Mouse (Mus musculus): ENCODE measurements around the gene Dtx3. TPM values are rescaled to one million over a fixed set of nuclear protein-coding genes. Genes with fewer than 3 reads are reported as not detected.

The Dtx3 gene
- total and polyA plus RNA-seq, 2 experiments from 2014 or later, result 30.0 to 64.1 TPM

- no peaks in the 10 kb centered on the region for H3K27me3 ChIP-seq (ENCODE audit: control insufficient read depth, insufficient read depth, low read length)
- H3K4me2 ChIP-seq (ENCODE audit: low read depth, low read length), result no peak overlapping the region
- no peak overlapping the region for H3K9ac ChIP-seq (replicated peaks; ENCODE audit: low read depth, low read length)
- H3K36me3 ChIP-seq (replicated peaks; ENCODE audit: control insufficient read depth, insufficient read depth, low read length), result no peaks in the 10 kb centered on the region
- ATAC-seq (ENCODE audit: insufficient read depth, low read depth) (no peak), DNase-seq (ENCODE audit: low spot score) (no peak)
- no peak overlapping the region for H3K27ac ChIP-seq (ENCODE audit: low read depth)
- TF ChIP-seq CTCF (IDR thresholded peaks at IDR 0.05; ENCODE audit: low read depth) (no peak), EP300 (IDR thresholded peaks at IDR 0.05; ENCODE audit: low read depth) (no peak)
- 0 out of 2 replicates have a peak, but pooled peaks cover 4% of the 10 kb centered on the region for H3K4me1 ChIP-seq (ENCODE audit: control insufficient read depth, insufficient read depth)
- no peak overlapping the region for H3K4me3 ChIP-seq (ENCODE audit: low read depth, low read length)
- WGBS, result 84% methylated on average over 7 of the region's 7 CpGs
- no peaks in the 10 kb centered on the region for H3K9me3 ChIP-seq (replicated peaks; ENCODE audit: control insufficient read depth, low read length)
Observed at GRCm38 (mm10) chr10:127144536-127144935, 51.0 kb downstream of the Dtx3 start.

GRCm38 (mm10) chr10:127143228-127143627 lies 52.3 kb downstream of the Dtx3 start:
- no peaks in the 10 kb centered on the region for H3K27me3 ChIP-seq (ENCODE audit: control insufficient read depth, insufficient read depth, low read length)
- no peak overlapping the region for H3K9ac ChIP-seq (replicated peaks; ENCODE audit: low read depth, low read length)
- H3K4me2 ChIP-seq (ENCODE audit: low read depth, low read length), result no peak overlapping the region
- H3K4me1 ChIP-seq (ENCODE audit: control insufficient read depth, insufficient read depth), result 0 out of 2 replicates have a peak, but pooled peaks cover 4% of the 10 kb centered on the region
- H3K27ac ChIP-seq (ENCODE audit: low read depth), result no peak overlapping the region
- no peaks in the 10 kb centered on the region for H3K9me3 ChIP-seq (replicated peaks; ENCODE audit: control insufficient read depth, low read length)
- no peak for ATAC-seq (ENCODE audit: insufficient read depth, low read depth)
- H3K4me3 ChIP-seq (ENCODE audit: low read depth, low read length), result no peak overlapping the region
- WGBS, result 79% methylated on average over 8 of the region's 8 CpGs
- no peak for DNase-seq (ENCODE audit: low spot score)
- TF ChIP-seq EP300 (IDR thresholded peaks at IDR 0.05; ENCODE audit: low read depth), result no peak
- no peak for TF ChIP-seq CTCF (IDR thresholded peaks at IDR 0.05; ENCODE audit: low read depth)
- H3K36me3 ChIP-seq (replicated peaks; ENCODE audit: control insufficient read depth, insufficient read depth, low read length), result no peaks in the 10 kb centered on the region

GRCm38 (mm10) chr10:127141500-127141899 lies 54.0 kb downstream of the Dtx3 start:
- DNase-seq (ENCODE audit: low spot score) (no peak), ATAC-seq (ENCODE audit: insufficient read depth, low read depth) (no peak)
- Histone ChIP-seq H3K9ac (replicated peaks; ENCODE audit: low read depth, low read length) (no peak overlapping the region), H3K9me3 (replicated peaks; ENCODE audit: control insufficient read depth, low read length) (no peaks in the 10 kb centered on the region), H3K36me3 (replicated peaks; ENCODE audit: control insufficient read depth, insufficient read depth, low read length) (no peaks in the 10 kb centered on the region), H3K27ac (ENCODE audit: low read depth) (no peak overlapping the region), H3K27me3 (ENCODE audit: control insufficient read depth, insufficient read depth, low read length) (no peaks in the 10 kb centered on the region), H3K4me1 (ENCODE audit: control insufficient read depth, insufficient read depth) (no peaks in the 10 kb centered on the region), H3K4me3 (ENCODE audit: low read depth, low read length) (no peak overlapping the region), H3K4me2 (ENCODE audit: low read depth, low read length) (no peak overlapping the region)
- TF ChIP-seq EP300 (IDR thresholded peaks at IDR 0.05; ENCODE audit: low read depth), result no peak
- no peak for TF ChIP-seq CTCF (IDR thresholded peaks at IDR 0.05; ENCODE audit: low read depth)
- WGBS, result 58% methylated on average over 8 of the region's 8 CpGs

GRCm38 (mm10) chr10:127140971-127141370 lies 54.6 kb downstream of the Dtx3 start:
- ATAC-seq (ENCODE audit: insufficient read depth, low read depth) (no peak), DNase-seq (ENCODE audit: low spot score) (no peak)
- H3K9ac ChIP-seq (replicated peaks; ENCODE audit: low read depth, low read length), result no peak overlapping the region
- no peak overlapping the region for H3K27ac ChIP-seq (ENCODE audit: low read depth)
- H3K9me3 ChIP-seq (replicated peaks; ENCODE audit: control insufficient read depth, low read length), result no peaks in the 10 kb centered on the region
- TF ChIP-seq EP300 (IDR thresholded peaks at IDR 0.05; ENCODE audit: low read depth) (no peak), CTCF (IDR thresholded peaks at IDR 0.05; ENCODE audit: low read depth) (no peak)
- no peak overlapping the region for H3K4me3 ChIP-seq (ENCODE audit: low read depth, low read length)
- H3K36me3 ChIP-seq (replicated peaks; ENCODE audit: control insufficient read depth, insufficient read depth, low read length), result no peaks in the 10 kb centered on the region
- no peaks in the 10 kb centered on the region for H3K27me3 ChIP-seq (ENCODE audit: control insufficient read depth, insufficient read depth, low read length)
- H3K4me1 ChIP-seq (ENCODE audit: control insufficient read depth, insufficient read depth), result no peaks in the 10 kb centered on the region
- WGBS, result 56% methylated on average over 11 of the region's 11 CpGs
- no peak overlapping the region for H3K4me2 ChIP-seq (ENCODE audit: low read depth, low read length)

Other genes starting within 250 kb of the Dtx3 start
- 137 and 155 TPM in 2 replicates for gene Ctdsp2, start 217.0 kb downstream of the Dtx3 start, total RNA-seq (2014; rRNA removed; ENCODE audit: low replicate concordance)
- gene Ctdsp2, start 217.0 kb downstream of the Dtx3 start, polyA plus RNA-seq (2015; fragmentation: Nextera tagmentation; extraction: Ambion mirVana), result 26.4 and 27.4 TPM in 2 replicates
- gene Avil, start 195.0 kb downstream of the Dtx3 start, total RNA-seq (2014; rRNA removed; ENCODE audit: low replicate concordance), result 0.04 and 1.9 TPM in 2 replicates
- gene Avil, start 195.0 kb downstream of the Dtx3 start, polyA plus RNA-seq (2015; fragmentation: Nextera tagmentation; extraction: Ambion mirVana), result 0.07 and 0.11 TPM in 2 replicates
- 81.3 and 82.5 TPM in 2 replicates for gene Tsfm, start 164.9 kb downstream of the Dtx3 start, total RNA-seq (2014; rRNA removed; ENCODE audit: low replicate concordance)
- gene Tsfm, start 164.9 kb downstream of the Dtx3 start, polyA plus RNA-seq (2015; fragmentation: Nextera tagmentation; extraction: Ambion mirVana), result 94.6 and 96.8 TPM in 2 replicates
- 9.2 and 16.2 TPM in 2 replicates for gene Mettl1, start 154.3 kb downstream of the Dtx3 start, total RNA-seq (2014; rRNA removed; ENCODE audit: low replicate concordance)
- 19.6 and 20.6 TPM in 2 replicates for gene Mettl1, start 154.3 kb downstream of the Dtx3 start, polyA plus RNA-seq (2015; fragmentation: Nextera tagmentation; extraction: Ambion mirVana)
- gene Eef1akmt3, start 154.2 kb downstream of the Dtx3 start, total RNA-seq (2014; rRNA removed; ENCODE audit: low replicate concordance), result not detected in 2 replicates
- 0.04 and 0.18 TPM in 2 replicates for gene Eef1akmt3, start 154.2 kb downstream of the Dtx3 start, polyA plus RNA-seq (2015; fragmentation: Nextera tagmentation; extraction: Ambion mirVana)
- not detected in 2 replicates for gene Cyp27b1, start 147.5 kb downstream of the Dtx3 start, total RNA-seq (2014; rRNA removed; ENCODE audit: low replicate concordance)
- gene Cyp27b1, start 147.5 kb downstream of the Dtx3 start, polyA plus RNA-seq (2015; fragmentation: Nextera tagmentation; extraction: Ambion mirVana), result 0.04 and 0.08 TPM in 2 replicates
- gene March9, start 135.5 kb downstream of the Dtx3 start, total RNA-seq (2014; rRNA removed; ENCODE audit: low replicate concordance), result 0.65 and 1.0 TPM in 2 replicates
- gene March9, start 135.5 kb downstream of the Dtx3 start, polyA plus RNA-seq (2015; fragmentation: Nextera tagmentation; extraction: Ambion mirVana), result 0.14 TPM in 2 replicates
- 457 and 539 TPM in 2 replicates for gene Cdk4, start 132.2 kb downstream of the Dtx3 start, total RNA-seq (2014; rRNA removed; ENCODE audit: low replicate concordance)
- gene Cdk4, start 132.2 kb downstream of the Dtx3 start, polyA plus RNA-seq (2015; fragmentation: Nextera tagmentation; extraction: Ambion mirVana), result 382 and 392 TPM in 2 replicates
- 104 and 117 TPM in 2 replicates for gene Tspan31, start 125.5 kb downstream of the Dtx3 start, total RNA-seq (2014; rRNA removed; ENCODE audit: low replicate concordance)
- gene Tspan31, start 125.5 kb downstream of the Dtx3 start, polyA plus RNA-seq (2015; fragmentation: Nextera tagmentation; extraction: Ambion mirVana), result 73.5 and 79.9 TPM in 2 replicates
- gene Agap2, start 120.4 kb downstream of the Dtx3 start, total RNA-seq (2014; rRNA removed; ENCODE audit: low replicate concordance), result 1.4 and 1.7 TPM in 2 replicates
- gene Agap2, start 120.4 kb downstream of the Dtx3 start, polyA plus RNA-seq (2015; fragmentation: Nextera tagmentation; extraction: Ambion mirVana), result 0.15 and 0.29 TPM in 2 replicates
- gene Os9, start 74.6 kb downstream of the Dtx3 start, total RNA-seq (2014; rRNA removed; ENCODE audit: low replicate concordance), result 39.8 and 45.2 TPM in 2 replicates
- gene Os9, start 74.6 kb downstream of the Dtx3 start, polyA plus RNA-seq (2015; fragmentation: Nextera tagmentation; extraction: Ambion mirVana), result 36.0 and 40.0 TPM in 2 replicates
- gene B4galnt1, start 30.5 kb downstream of the Dtx3 start, total RNA-seq (2014; rRNA removed; ENCODE audit: low replicate concordance), result 2.3 and 7.7 TPM in 2 replicates
- 0.72 and 0.82 TPM in 2 replicates for gene B4galnt1, start 30.5 kb downstream of the Dtx3 start, polyA plus RNA-seq (2015; fragmentation: Nextera tagmentation; extraction: Ambion mirVana)
- 51.0 and 61.2 TPM in 2 replicates for gene Slc26a10, start 15.1 kb downstream of the Dtx3 start, total RNA-seq (2014; rRNA removed; ENCODE audit: low replicate concordance)
- gene Slc26a10, start 15.1 kb downstream of the Dtx3 start, polyA plus RNA-seq (2015; fragmentation: Nextera tagmentation; extraction: Ambion mirVana), result 22.8 and 23.3 TPM in 2 replicates
- gene Arhgef25, start 5.6 kb downstream of the Dtx3 start, total RNA-seq (2014; rRNA removed; ENCODE audit: low replicate concordance), result 20.8 and 44.2 TPM in 2 replicates
- 10.0 and 13.8 TPM in 2 replicates for gene Arhgef25, start 5.6 kb downstream of the Dtx3 start, polyA plus RNA-seq (2015; fragmentation: Nextera tagmentation; extraction: Ambion mirVana)
- 22.4 and 23.7 TPM in 2 replicates for gene Pip4k2c, start 15.9 kb upstream of the Dtx3 start, total RNA-seq (2014; rRNA removed; ENCODE audit: low replicate concordance)
- 24.7 and 25.0 TPM in 2 replicates for gene Pip4k2c, start 15.9 kb upstream of the Dtx3 start, polyA plus RNA-seq (2015; fragmentation: Nextera tagmentation; extraction: Ambion mirVana)
- 0.12 and 0.27 TPM in 2 replicates for gene Kif5a, start 67.6 kb upstream of the Dtx3 start, total RNA-seq (2014; rRNA removed; ENCODE audit: low replicate concordance)
- 0.11 and 0.23 TPM in 2 replicates for gene Kif5a, start 67.6 kb upstream of the Dtx3 start, polyA plus RNA-seq (2015; fragmentation: Nextera tagmentation; extraction: Ambion mirVana)
- gene Dctn2, start 70.6 kb upstream of the Dtx3 start, total RNA-seq (2014; rRNA removed; ENCODE audit: low replicate concordance), result 175 and 197 TPM in 2 replicates
- gene Dctn2, start 70.6 kb upstream of the Dtx3 start, polyA plus RNA-seq (2015; fragmentation: Nextera tagmentation; extraction: Ambion mirVana), result 149 and 154 TPM in 2 replicates
- 8.3 and 8.7 TPM in 2 replicates for gene Mbd6, start 93.3 kb upstream of the Dtx3 start, total RNA-seq (2014; rRNA removed; ENCODE audit: low replicate concordance)
- gene Mbd6, start 93.3 kb upstream of the Dtx3 start, polyA plus RNA-seq (2015; fragmentation: Nextera tagmentation; extraction: Ambion mirVana), result 6.5 and 6.9 TPM in 2 replicates
- gene Mars, start 116.1 kb upstream of the Dtx3 start, total RNA-seq (2014; rRNA removed; ENCODE audit: low replicate concordance), result 48.9 and 68.9 TPM in 2 replicates
- 62.4 and 64.6 TPM in 2 replicates for gene Mars, start 116.1 kb upstream of the Dtx3 start, polyA plus RNA-seq (2015; fragmentation: Nextera tagmentation; extraction: Ambion mirVana)
- gene Arhgap9, start 126.2 kb upstream of the Dtx3 start, total RNA-seq (2014; rRNA removed; ENCODE audit: low replicate concordance), result 0.73 and 0.97 TPM in 2 replicates
- 1.4 and 1.8 TPM in 2 replicates for gene Arhgap9, start 126.2 kb upstream of the Dtx3 start, polyA plus RNA-seq (2015; fragmentation: Nextera tagmentation; extraction: Ambion mirVana)
- gene Gli1, start 146.2 kb upstream of the Dtx3 start, total RNA-seq (2014; rRNA removed; ENCODE audit: low replicate concordance), result 1.1 TPM in 1 of 2 replicates, not detected in the other
- gene Gli1, start 146.2 kb upstream of the Dtx3 start, polyA plus RNA-seq (2015; fragmentation: Nextera tagmentation; extraction: Ambion mirVana), result 0.51 and 0.59 TPM in 2 replicates
- gene Inhbe, start 158.7 kb upstream of the Dtx3 start, total RNA-seq (2014; rRNA removed; ENCODE audit: low replicate concordance), result not detected in 2 replicates
- gene Inhbe, start 158.7 kb upstream of the Dtx3 start, polyA plus RNA-seq (2015; fragmentation: Nextera tagmentation; extraction: Ambion mirVana), result not detected in 2 replicates
- not detected in 2 replicates for gene Inhbc, start 174.7 kb upstream of the Dtx3 start, total RNA-seq (2014; rRNA removed; ENCODE audit: low replicate concordance)
- not detected in 2 replicates for gene Inhbc, start 174.7 kb upstream of the Dtx3 start, polyA plus RNA-seq (2015; fragmentation: Nextera tagmentation; extraction: Ambion mirVana)
- 35.4 and 42.8 TPM in 2 replicates for gene R3hdm2, start 184.6 kb upstream of the Dtx3 start, total RNA-seq (2014; rRNA removed; ENCODE audit: low replicate concordance)
- gene R3hdm2, start 184.6 kb upstream of the Dtx3 start, polyA plus RNA-seq (2015; fragmentation: Nextera tagmentation; extraction: Ambion mirVana), result 31.5 and 32.1 TPM in 2 replicates

All from heart, postnatal 0 days (tissue).